Mouse (Mus musculus) myocyte (in vitro differentiated cells): ENCODE data around the gene Sh3kbp1.

Experiments used
- CEBPB ChIP-seq: IDR thresholded peaks from 2 replicates; pipeline ENCODE4 v1.6.1; 2011; ENCODE audit warnings: mild to moderate bottlenecking, moderate library complexity; ENCODE audit not compliant: poor library complexity, insufficient read depth, severe bottlenecking
- E2F4 ChIP-seq: IDR thresholded peaks from one replicate; pipeline ENCODE4 v1.6.1; 2011; ENCODE audit warnings: mild to moderate bottlenecking, control low read depth, moderate library complexity; ENCODE audit not compliant: insufficient read depth
- MAX ChIP-seq: IDR thresholded peaks from one replicate; pipeline ENCODE4 v1.6.1; 2011; ENCODE audit warnings: low read depth, mild to moderate bottlenecking, control low read depth
- MYOD1 ChIP-seq, 3 experiments: IDR thresholded peaks; one replicate each; pipeline ENCODE4 v1.6.1; 2011; ENCODE audit warnings: control low read depth in 2 of 3, low read depth in 2 of 3, mild to moderate bottlenecking in 2 of 3, moderate library complexity in 1 of 3; ENCODE audit not compliant: insufficient read length in 2 of 3, control insufficient read depth in 1 of 3
- MYOG ChIP-seq, 3 experiments: IDR thresholded peaks; one replicate each; pipeline ENCODE4 v1.6.1; 2011; ENCODE audit warnings: control low read depth in 2 of 3, low read depth in 2 of 3, mild to moderate bottlenecking in 2 of 3; ENCODE audit not compliant: insufficient read length in 2 of 3, control insufficient read depth in 1 of 3, insufficient read depth in 1 of 3
- POLR2A ChIP-seq: IDR thresholded peaks from one replicate; pipeline ENCODE4 v1.6.1; 2011; ENCODE audit warnings: low read depth, mild to moderate bottlenecking, control low read depth, moderate library complexity; ENCODE audit not compliant: insufficient read length
- POLR2AphosphoS2 ChIP-seq: IDR thresholded peaks from one replicate; pipeline ENCODE4 v1.6.1; 2011; ENCODE audit warnings: low read depth, control low read depth; ENCODE audit not compliant: insufficient read length
- SRF ChIP-seq: IDR thresholded peaks from one replicate; pipeline ENCODE4 v1.6.1; 2011; ENCODE audit warnings: low read depth; ENCODE audit not compliant: control insufficient read depth, insufficient read length
- TCF12 ChIP-seq: IDR thresholded peaks from one replicate; pipeline ENCODE4 v1.6.1; 2011; ENCODE audit warnings: mild to moderate bottlenecking, control low read depth; ENCODE audit not compliant: poor library complexity, insufficient read depth, severe bottlenecking
- USF1 ChIP-seq: IDR thresholded peaks from one replicate; pipeline ENCODE4 v1.6.1; 2011; ENCODE audit warnings: low read depth, mild to moderate bottlenecking, control low read depth, moderate library complexity

DNA sequence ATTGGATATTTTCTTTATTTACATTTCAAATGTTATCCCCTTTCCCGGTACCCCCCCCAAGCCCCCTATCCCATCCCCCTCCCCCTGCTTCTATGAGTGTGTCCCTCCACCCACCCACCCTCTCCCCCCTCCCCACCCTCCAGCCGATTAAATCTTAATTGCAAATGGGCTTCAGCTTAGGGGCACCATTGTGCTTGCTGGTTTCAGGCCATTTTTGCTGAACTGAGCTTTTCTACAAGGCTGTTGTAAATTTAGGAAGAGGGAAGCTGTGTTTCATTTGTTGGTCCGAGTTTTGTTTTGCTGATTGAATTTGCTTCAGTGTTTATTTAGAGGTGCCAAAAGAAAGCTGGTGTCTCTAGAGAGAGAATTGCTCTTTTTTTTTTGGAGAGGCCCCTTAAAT is 286.4 kb downstream of the Sh3kbp1 start:
- no peak for TF ChIP-seq POLR2A
- TF ChIP-seq CEBPB: no peak
- TF ChIP-seq POLR2AphosphoS2: no peak
- TF ChIP-seq MYOD1 (IDR thresholded peaks at IDR 0.05; ENCODE audit: control insufficient read depth in 1 of 3, insufficient read length in 2 of 3, low read depth in 2 of 3): no peak
- no peak for TF ChIP-seq SRF
- no peak for TF ChIP-seq TCF12
- no peak for TF ChIP-seq MAX
- TF ChIP-seq USF1: no peak
- no peak for TF ChIP-seq E2F4
- no peak for TF ChIP-seq MYOG (IDR thresholded peaks at IDR 0.05; ENCODE audit: control insufficient read depth in 1 of 3, insufficient read depth in 1 of 3, insufficient read length in 2 of 3, low read depth in 2 of 3)
